Mouse (Mus musculus) liver, embryonic 15.5 days (tissue): Measurements from ENCODE around the gene Golga4. TPM values are rescaled to one million over a fixed set of nuclear protein-coding genes. Genes with fewer than 3 reads are reported as not detected.
"Not testable (repeated sequence)": the region's sequence is repeated elsewhere in the genome, so short reads cannot be mapped to it uniquely, and the experiment has no call there.

Experiments used
- ATAC-seq: fragments of 200-750 bp; cut with Nextera tagmentation; 2 replicates; pipeline ENCODE4 v1.8.0; 2017; ENCODE audit warnings: moderate number of reproducible peaks, mild to moderate bottlenecking, moderate library complexity; ENCODE audit not compliant: insufficient read depth
- H3K27ac ChIP-seq: fragments of 300-500 bp; sonication (generic); replicated peaks from 2 replicates; pipeline ENCODE4 v1.5.1; 2015; ENCODE audit warnings: mild to moderate bottlenecking, inconsistent platforms
- H3K27me3 ChIP-seq: fragments of 300-500 bp; sonication (generic); 2 replicates; pipeline ENCODE4 v1.6.1; 2015; ENCODE audit warnings: mild to moderate bottlenecking, inconsistent platforms
- H3K36me3 ChIP-seq: fragments of 300-500 bp; sonication (generic); replicated peaks from 2 replicates; pipeline ENCODE4 v1.6.1; 2015; ENCODE audit warnings: moderate library complexity, mild to moderate bottlenecking, inconsistent platforms
- H3K4me1 ChIP-seq: fragments of 300-500 bp; sonication (generic); replicated peaks from 2 replicates; pipeline ENCODE4 v1.6.1; 2015; ENCODE audit warnings: inconsistent platforms
- H3K4me2 ChIP-seq: fragments of 300-500 bp; sonication (generic); 2 replicates; pipeline ENCODE4 v1.6.1; 2015; ENCODE audit warnings: moderate library complexity, mild to moderate bottlenecking, inconsistent platforms
- H3K4me3 ChIP-seq: fragments of 300-500 bp; sonication (generic); replicated peaks from 2 replicates; pipeline ENCODE4 v1.5.1; 2015; ENCODE audit warnings: mild to moderate bottlenecking, inconsistent platforms
- H3K9ac ChIP-seq: fragments of 300-500 bp; sonication (generic); 2 replicates; pipeline ENCODE4 v1.6.1; 2015; ENCODE audit warnings: moderate library complexity, mild to moderate bottlenecking, inconsistent platforms
- H3K9me3 ChIP-seq: fragments of 300-500 bp; sonication (generic); replicated peaks from 2 replicates; pipeline ENCODE4 v1.6.1; 2016; ENCODE audit warnings: inconsistent platforms
- WGBS: fragments of 180-500 bp; shearing (Covaris S2); methylation state at CpG from one replicate; pipeline ENCODE4 v1.1.7; 2015; ENCODE audit warnings: mixed read lengths; ENCODE audit not compliant: insufficient replicate concordance; 5-methylcytosine and 5-hydroxymethylcytosine counted together
- polyA plus RNA-seq: library from polyadenylated mRNA; unstranded; fragments of >200 nt; fragmentation: Nextera tagmentation; extraction: Ambion mirVana; gene quantifications from 2 replicates; pipeline ENCODE4 v1.2.1, GENCODE M21; 2015

The Golga4 gene
- polyA plus RNA-seq, 1 experiment from 2014 or later = 13.5 TPM

DNA sequence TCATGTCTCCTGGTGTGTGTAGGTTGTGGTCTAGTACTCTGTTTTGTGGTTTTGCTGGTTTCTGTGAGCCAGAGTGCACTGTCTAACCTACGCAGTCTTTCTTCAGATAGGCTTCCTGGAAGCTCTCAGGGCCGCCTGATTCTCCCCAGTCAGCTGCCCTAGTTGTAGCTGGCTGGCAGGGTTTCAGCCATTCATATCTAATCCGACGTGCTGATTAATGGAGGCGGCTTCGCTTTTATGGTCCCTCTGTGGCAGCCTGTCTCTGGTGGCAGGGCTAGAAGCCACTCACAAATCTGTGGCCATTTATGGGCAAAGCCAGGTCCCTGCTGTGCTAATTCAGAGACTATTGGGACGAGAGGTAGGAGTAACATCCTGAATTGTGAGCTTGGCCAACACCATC lies 84.2 kb downstream of the Golga4 start:
- H3K9ac ChIP-seq = no peak overlapping the region
- H3K27ac ChIP-seq = no peak overlapping the region
- 19% methylated on average over 7 of the region's 7 CpGs for WGBS
- no peaks in the 10 kb centered on the region for H3K9me3 ChIP-seq
- 0 out of 2 replicates have a peak, but pooled peaks cover 4% of the 10 kb centered on the region for H3K4me1 ChIP-seq
- H3K4me2 ChIP-seq = no peak overlapping the region
- no peaks in the 10 kb centered on the region for H3K27me3 ChIP-seq
- no peak overlapping the region for H3K4me3 ChIP-seq
- no peaks in the 10 kb centered on the region for H3K36me3 ChIP-seq
- no peak for ATAC-seq

- Histone ChIP-seq H3K4me2 (no peak overlapping the region), H3K27ac (no peak overlapping the region), H3K9me3 (no peaks in the 10 kb centered on the region), H3K4me3 (no peak overlapping the region), H3K27me3 (no peaks in the 10 kb centered on the region), H3K9ac (no peak overlapping the region), H3K4me1 (0 out of 2 replicates have a peak, but pooled peaks cover 4% of the 10 kb centered on the region), H3K36me3 (no peaks in the 10 kb centered on the region)
- no peak for ATAC-seq
- 74% methylated on average over 6 of the region's 6 CpGs for WGBS
These were observed 85.6 kb downstream of the Golga4 start for GRCm38 (mm10) chr9:118591633-118592032.

- Histone ChIP-seq H3K36me3 (no peaks in the 10 kb centered on the region), H3K27ac (no peak overlapping the region), H3K27me3 (no peaks in the 10 kb centered on the region), H3K9ac (no peak overlapping the region), H3K4me3 (no peak overlapping the region), H3K4me1 (0 out of 2 replicates have a peak, but pooled peaks cover 4% of the 10 kb centered on the region), H3K9me3 (no peaks in the 10 kb centered on the region), H3K4me2 (peak overlapping the region; percentile 13; the same call in 1 of the 2 replicates)
- 42% methylated on average over 13 of the region's 13 CpGs for whole genome bisulfite sequencing
- ATAC-seq = peak; percentile 56
These were observed 86.7 kb downstream of the Golga4 start for GRCm38 (mm10) chr9:118592585-118593249.

DNA sequence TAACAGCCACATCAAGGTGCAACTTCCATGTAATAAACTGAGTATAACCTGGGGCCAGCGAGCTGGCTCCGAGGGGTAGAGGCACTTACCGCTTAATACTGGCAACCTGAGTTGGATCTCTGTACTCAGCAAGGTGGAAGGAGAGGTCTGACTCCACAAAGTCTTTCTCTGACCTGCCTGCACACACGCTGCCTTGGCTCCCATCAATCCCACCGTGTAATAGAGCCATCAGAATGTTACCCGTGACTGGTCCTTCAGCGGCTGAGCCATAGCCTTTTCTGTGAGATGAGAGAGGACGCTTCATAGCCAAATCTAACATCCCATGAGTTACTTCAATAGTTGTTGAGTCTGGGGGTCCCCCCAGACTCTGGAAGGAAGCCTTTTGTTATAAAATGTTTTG lies 87.4 kb downstream of the Golga4 start:
- no peaks in the 10 kb centered on the region for H3K9me3 ChIP-seq
- no peak for ATAC-seq
- 76% methylated on average over 8 of the region's 8 CpGs for WGBS
- H3K27ac ChIP-seq = no peak overlapping the region
- no peaks in the 10 kb centered on the region for H3K27me3 ChIP-seq
- no peak overlapping the region for H3K9ac ChIP-seq
- H3K4me3 ChIP-seq = no peak overlapping the region
- no peak overlapping the region for H3K4me2 ChIP-seq
- H3K4me1 ChIP-seq = 0 out of 2 replicates have a peak, but pooled peaks cover 4% of the 10 kb centered on the region
- no peaks in the 10 kb centered on the region for H3K36me3 ChIP-seq

GRCm38 (mm10) chr9:118596767-118597166 lies 90.7 kb downstream of the Golga4 start:
- 0 out of 2 replicates have a peak, but pooled peaks cover 4% of the 10 kb centered on the region for H3K4me1 ChIP-seq
- H3K4me2 ChIP-seq = no peak overlapping the region
- H3K27me3 ChIP-seq = no peaks in the 10 kb centered on the region
- no peak overlapping the region for H3K27ac ChIP-seq
- no peak for ATAC-seq
- no peak overlapping the region for H3K9ac ChIP-seq
- H3K36me3 ChIP-seq = no peaks in the 10 kb centered on the region
- H3K9me3 ChIP-seq = no peaks in the 10 kb centered on the region
- H3K4me3 ChIP-seq = no peak overlapping the region
- 63% methylated on average over 7 of the region's 7 CpGs for WGBS

DNA sequence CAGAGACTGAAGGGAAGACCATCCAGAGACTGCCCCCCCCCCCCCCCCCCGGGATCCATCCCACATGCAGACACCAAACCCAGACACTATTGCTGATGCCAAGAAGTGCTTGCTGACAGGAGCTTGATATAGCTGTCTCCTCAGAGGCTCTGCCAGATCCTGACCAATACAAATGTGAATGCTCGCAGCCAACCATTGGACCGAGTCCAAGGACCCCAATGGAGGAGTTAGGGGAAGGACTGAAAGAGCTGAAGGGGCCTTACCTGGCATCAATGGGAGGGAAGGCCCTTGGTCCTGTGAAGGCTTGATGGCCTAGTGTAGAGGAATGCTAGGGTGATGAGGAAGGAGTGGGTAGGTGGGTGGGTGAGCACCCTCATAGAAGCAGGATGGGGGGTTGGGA lies 94.3 kb downstream of the Golga4 start:
- H3K27ac ChIP-seq, H3K4me3 ChIP-seq, ATAC-seq, H3K9ac ChIP-seq, H3K36me3 ChIP-seq, H3K4me2 ChIP-seq, H3K9me3 ChIP-seq, H3K4me1 ChIP-seq, H3K27me3 ChIP-seq: not testable (repeated sequence)
- WGBS = 77% methylated on average over 3 of the region's 3 CpGs

- no peaks in the 10 kb centered on the region for H3K9me3 ChIP-seq
- no peaks in the 10 kb centered on the region for H3K36me3 ChIP-seq
- peaks cover 26% of the 10 kb centered on the region for H3K27me3 ChIP-seq
- no peak for ATAC-seq
- no peak overlapping the region for H3K4me2 ChIP-seq
- no peak overlapping the region for H3K27ac ChIP-seq
- H3K9ac ChIP-seq = no peak overlapping the region
- WGBS = 61% methylated on average over 5 of the region's 5 CpGs
- no peaks in the 10 kb centered on the region for H3K4me1 ChIP-seq
- H3K4me3 ChIP-seq = no peak overlapping the region
These were observed 96.5 kb downstream of the Golga4 start for GRCm38 (mm10) chr9:118602576-118602975.

- peaks cover 59% of the 10 kb centered on the region for H3K27me3 ChIP-seq
- peak within 1 kb of the TSS; percentile 75 for H3K4me2 ChIP-seq
- no peaks in the 10 kb centered on the region for H3K4me1 ChIP-seq
- peak within 1 kb of the TSS; percentile 42; the same call in 1 of the 2 replicates for H3K9ac ChIP-seq
- peak; percentile 62; the same call in 1 of the 2 replicates for ATAC-seq
- H3K9me3 ChIP-seq = no peaks in the 10 kb centered on the region
- no peaks in the 10 kb centered on the region for H3K36me3 ChIP-seq
- WGBS = 10% methylated on average over 42 of the region's 42 CpGs
- no peak within 1 kb of the TSS for H3K27ac ChIP-seq
- H3K4me3 ChIP-seq = peak within 1 kb of the TSS; percentile 56
These were observed 100.2 kb downstream of the Golga4 start, which contains the start of gene Itga9 for GRCm38 (mm10) chr9:118606148-118606816. Gene Itga9 (plus strand): TSS chr9:118606690.

- H3K4me3 ChIP-seq = peak overlapping the region; percentile 56
- peak overlapping the region; percentile 42; the same call in 1 of the 2 replicates for H3K9ac ChIP-seq
- H3K27ac ChIP-seq = no peak overlapping the region
- H3K4me2 ChIP-seq = peak overlapping the region; percentile 75
- no peaks in the 10 kb centered on the region for H3K9me3 ChIP-seq
- H3K36me3 ChIP-seq = no peaks in the 10 kb centered on the region
- under 1% methylated on average over 68 of the region's 68 CpGs for WGBS
- peaks cover 65% of the 10 kb centered on the region for H3K27me3 ChIP-seq
- ATAC-seq = peak; percentile 35; the same call in 1 of the 2 replicates
- H3K4me1 ChIP-seq = 0 out of 2 replicates have a peak, but pooled peaks cover 1% of the 10 kb centered on the region
These were observed 100.8 kb downstream of the Golga4 start for GRCm38 (mm10) chr9:118606817-118607371.

- no peak for ATAC-seq
- Histone ChIP-seq H3K27me3 (peaks cover 73% of the 10 kb centered on the region), H3K9me3 (no peaks in the 10 kb centered on the region), H3K4me2 (peak overlapping the region; percentile 75; the same call in 1 of the 2 replicates), H3K9ac (no peak overlapping the region), H3K4me3 (peak overlapping the region; percentile 56), H3K27ac (no peak overlapping the region), H3K36me3 (no peaks in the 10 kb centered on the region), H3K4me1 (0 out of 2 replicates have a peak, but pooled peaks cover 3% of the 10 kb centered on the region)
- WGBS = 48% methylated on average over 16 of the region's 16 CpGs
These were observed 101.8 kb downstream of the Golga4 start for GRCm38 (mm10) chr9:118607701-118608401.
